Mouse (Mus musculus): Measurements from ENCODE around the gene Tbc1d10c.

GRCm38 (mm10) chr19:4152445-4153231 is 38.4 kb downstream of the Tbc1d10c start:
- TF ChIP-seq CTCF (IDR thresholded peaks at IDR 0.05; ENCODE audit: control insufficient read depth, insufficient read depth, insufficient replicate concordance, low read depth, low read length) (no peak), POLR2A (IDR thresholded peaks at IDR 0.05; ENCODE audit: control insufficient read depth, low read depth, low read length) (no peak)
